Mouse (Mus musculus) stomach, embryonic 14.5 days (tissue): ENCODE data around the gene Ctf2. TPM values are rescaled to one million over a fixed set of nuclear protein-coding genes. Genes with fewer than 3 reads are reported as not detected.

Experiments used
- ATAC-seq: fragments of 200-750 bp; cut with Nextera tagmentation; 2 replicates; pipeline ENCODE4 v1.8.0; 2017; ENCODE audit warnings: low read depth, moderate TSS enrichment; ENCODE audit not compliant: insufficient number of reproducible peaks, insufficient read depth, low FRiP score
- H3K27ac ChIP-seq: fragments of 300-500 bp; sonication (generic); 2 replicates; pipeline ENCODE4 v1.5.1; 2014; ENCODE audit warnings: mild to moderate bottlenecking, low read length, moderate library complexity, mixed read lengths
- H3K27me3 ChIP-seq: fragments of 300-500 bp; sonication (generic); 2 replicates; pipeline ENCODE4 v1.6.1; 2014; ENCODE audit warnings: low read length, control low read depth, mixed read lengths; ENCODE audit not compliant: control insufficient read depth, insufficient read depth
- H3K36me3 ChIP-seq: fragments of 300-500 bp; sonication (generic); 2 replicates; pipeline ENCODE4 v1.6.1; 2014; ENCODE audit warnings: mild to moderate bottlenecking, control low read depth, low read length, moderate library complexity, mixed read lengths; ENCODE audit not compliant: control insufficient read depth, insufficient read depth
- H3K4me1 ChIP-seq: fragments of 300-500 bp; sonication (generic); 2 replicates; pipeline ENCODE4 v1.6.1; 2014; ENCODE audit warnings: low read length, control low read depth, mixed read lengths; ENCODE audit not compliant: control insufficient read depth, insufficient read depth
- H3K4me2 ChIP-seq: fragments of 300-500 bp; sonication (generic); replicated peaks from 2 replicates; pipeline ENCODE4 v1.6.1; 2014; ENCODE audit warnings: low read depth, low read length, control low read depth
- H3K4me3 ChIP-seq: fragments of 300-500 bp; sonication (generic); 2 replicates; pipeline ENCODE4 v1.5.1; 2014; ENCODE audit warnings: low read depth, low read length, control low read depth
- H3K9ac ChIP-seq: fragments of 300-500 bp; sonication (generic); replicated peaks from 2 replicates; pipeline ENCODE4 v1.6.1; 2014; ENCODE audit warnings: low read depth, mild to moderate bottlenecking, control low read depth, low read length, moderate library complexity, mixed read lengths
- H3K9me3 ChIP-seq: fragments of 300-500 bp; sonication (generic); 2 replicates; pipeline ENCODE4 v1.6.1; 2016; ENCODE audit warnings: low read depth, low read length, control low read depth; ENCODE audit not compliant: control insufficient read depth
- WGBS: fragments of 180-500 bp; shearing (Covaris S2); extraction: QIAGEN DNeasy Blood & Tissue Kit; methylation state at CpG from one replicate; pipeline ENCODE4 v1.1.7; 2014; 5-methylcytosine and 5-hydroxymethylcytosine counted together
- polyA plus RNA-seq: library from polyadenylated mRNA; unstranded; fragments of >200 nt; fragmentation: Nextera tagmentation; extraction: Ambion mirVana; gene quantifications from 2 replicates; pipeline ENCODE4 v1.2.1, GENCODE M21; 2014

The Ctf2 gene
- polyA plus RNA-seq, 1 experiment from 2014 or later, result 0.32 TPM

DNA sequence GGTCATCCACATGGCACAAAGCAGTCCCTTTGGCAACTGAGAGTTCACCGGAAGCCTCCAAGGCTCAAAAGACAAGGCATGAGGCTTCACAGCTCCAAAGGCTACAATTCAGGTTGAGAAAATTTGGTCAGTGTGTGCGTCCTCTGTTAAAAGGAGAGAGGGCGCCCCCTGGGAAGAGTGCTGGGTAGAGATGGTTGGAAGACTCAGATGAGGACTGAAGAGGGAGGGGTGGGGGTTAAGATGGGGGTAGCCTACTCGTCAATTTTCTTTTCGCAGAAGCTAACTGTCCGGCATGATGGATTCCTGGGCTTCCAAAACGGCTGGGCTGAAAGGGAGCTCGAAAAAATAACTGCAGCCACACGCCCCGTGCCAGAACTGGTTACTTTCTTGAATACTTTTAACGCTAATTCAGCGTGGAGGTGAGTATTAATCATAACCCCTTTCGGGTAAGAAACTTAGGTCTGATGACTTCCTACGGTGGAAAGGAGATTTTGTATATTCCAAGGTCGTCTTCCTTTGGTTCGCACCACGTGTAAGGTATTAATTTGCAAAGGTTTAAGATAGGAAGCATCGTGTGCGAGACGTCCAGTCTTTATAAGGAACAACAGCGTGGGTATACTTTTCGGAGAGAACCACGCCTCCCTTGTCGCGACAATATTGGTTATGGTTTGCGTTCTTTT, 12.5 kb upstream of the Ctf2 start, which contains the start of gene Fbxl19:
TSS of gene Fbxl19 (plus strand) at position 178 of the 680 bp plus-strand sequence.
- Histone ChIP-seq H3K9ac (peak within 1 kb of the TSS; percentile 78), H3K36me3 (peaks cover 13% of the 10 kb centered on the region), H3K4me3 (peak within 1 kb of the TSS; percentile 76), H3K4me1 (peaks cover 11% of the 10 kb centered on the region; the same call in 1 of the 2 replicates), H3K9me3 (no peaks in the 10 kb centered on the region), H3K4me2 (peak within 1 kb of the TSS; percentile 46), H3K27me3 (no peaks in the 10 kb centered on the region), H3K27ac (peak within 1 kb of the TSS; percentile 93)
- under 1% methylated on average over 26 of the region's 26 CpGs for WGBS
- ATAC-seq, result no peak

DNA sequence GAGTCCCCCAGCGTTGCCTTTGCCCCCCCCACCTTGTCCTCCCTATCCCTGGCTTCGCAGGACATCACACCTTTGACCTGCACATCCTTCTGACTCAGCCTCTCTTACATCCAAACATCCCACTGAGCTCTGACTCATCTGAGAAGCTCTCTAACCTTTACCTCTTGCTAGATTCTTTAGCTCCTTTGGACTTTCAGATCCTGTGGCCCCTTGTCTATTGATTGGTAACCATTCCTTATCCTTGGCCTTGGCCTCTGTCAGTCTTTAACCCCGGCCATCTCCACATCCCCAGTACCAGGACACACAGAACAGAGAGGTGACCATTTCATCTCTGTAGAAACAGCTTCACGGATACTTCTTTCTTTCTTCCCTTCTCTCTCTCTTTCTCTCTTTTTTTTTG, 1.8 kb downstream of the Ctf2 start:
- no peaks in the 10 kb centered on the region for H3K36me3 ChIP-seq
- H3K4me3 ChIP-seq, result no peak overlapping the region
- 66% methylated on average over 4 of the region's 4 CpGs for WGBS
- H3K4me1 ChIP-seq, result no peaks in the 10 kb centered on the region
- H3K9me3 ChIP-seq, result no peaks in the 10 kb centered on the region
- H3K9ac ChIP-seq, result no peak overlapping the region
- no peaks in the 10 kb centered on the region for H3K27me3 ChIP-seq
- no peak for ATAC-seq
- no peak overlapping the region for H3K4me2 ChIP-seq
- H3K27ac ChIP-seq, result no peak overlapping the region

DNA sequence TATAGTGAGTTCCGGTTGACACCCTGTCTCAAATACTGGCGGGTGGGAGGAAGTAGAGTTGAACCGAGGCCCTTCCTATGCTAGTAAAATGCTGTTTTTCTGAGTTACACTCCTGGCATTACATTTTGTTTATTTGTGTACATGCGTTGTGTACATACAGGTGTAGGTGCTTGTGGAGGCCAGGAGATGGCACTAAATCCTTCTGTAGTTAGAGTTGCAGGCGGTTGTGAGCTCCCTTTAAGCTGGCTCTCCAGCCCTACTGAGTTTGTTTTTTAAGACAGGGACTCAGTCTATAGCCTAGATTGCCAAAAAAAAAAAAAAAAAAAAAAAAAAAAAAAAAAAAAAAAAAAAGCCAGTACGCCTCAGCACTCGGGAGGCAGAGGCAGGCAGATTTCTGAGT, 4.1 kb downstream of the Ctf2 start:
- no peak for ATAC-seq
- H3K9me3 ChIP-seq, result no peaks in the 10 kb centered on the region
- no peaks in the 10 kb centered on the region for H3K36me3 ChIP-seq
- no peak overlapping the region for H3K27ac ChIP-seq
- H3K27me3 ChIP-seq, result no peaks in the 10 kb centered on the region
- no peaks in the 10 kb centered on the region for H3K4me1 ChIP-seq
- no peak overlapping the region for H3K9ac ChIP-seq
- H3K4me2 ChIP-seq, result no peak overlapping the region
- no peak overlapping the region for H3K4me3 ChIP-seq
- 84% methylated on average over 7 of the region's 7 CpGs for WGBS

DNA sequence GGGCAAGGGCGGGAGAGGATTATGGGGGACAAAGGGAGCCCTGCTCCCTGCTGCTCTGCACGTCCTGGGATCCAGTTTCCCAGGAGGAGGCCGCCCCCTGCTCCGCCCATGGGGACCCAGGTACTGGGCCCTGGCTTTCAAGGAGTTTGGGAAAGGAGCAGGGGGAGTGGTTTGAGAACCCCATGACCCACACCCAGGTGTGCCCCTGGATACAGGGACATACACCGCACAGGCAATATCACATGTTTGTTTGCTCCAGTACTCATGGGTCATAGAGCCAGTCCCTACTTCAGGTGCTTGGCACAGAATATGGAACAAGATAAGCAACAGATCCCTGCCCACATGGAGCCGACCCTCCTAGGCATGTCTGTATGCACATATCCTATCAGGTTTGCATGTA, 6.0 kb downstream of the Ctf2 start:
- Histone ChIP-seq H3K9me3 (no peaks in the 10 kb centered on the region), H3K27ac (no peak overlapping the region), H3K9ac (no peak overlapping the region), H3K4me3 (no peak overlapping the region), H3K36me3 (no peaks in the 10 kb centered on the region), H3K27me3 (no peaks in the 10 kb centered on the region), H3K4me2 (no peak overlapping the region), H3K4me1 (no peaks in the 10 kb centered on the region)
- no peak for ATAC-seq
- 60% methylated on average over 6 of the region's 6 CpGs for WGBS

DNA sequence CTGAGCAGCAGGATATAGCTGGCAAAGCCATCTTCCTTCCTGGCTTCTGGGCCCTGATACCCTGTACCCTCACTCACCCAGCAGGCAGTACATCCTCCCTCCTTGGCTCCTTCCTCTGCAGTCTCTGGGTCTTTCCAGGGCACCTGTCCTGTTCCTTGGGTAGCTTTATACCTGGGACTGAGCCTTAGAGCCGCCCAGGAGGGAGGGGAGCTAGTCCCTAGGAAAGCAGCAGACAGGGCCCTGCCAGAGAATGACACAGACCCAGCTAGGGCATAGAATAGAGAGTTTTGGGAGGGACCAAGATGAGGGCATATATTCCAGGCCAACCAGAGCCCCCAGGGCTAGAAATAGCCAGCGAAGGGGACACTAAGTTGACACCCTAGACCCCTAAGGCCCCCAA, 6.5 kb downstream of the Ctf2 start:
- H3K27ac ChIP-seq, result no peak overlapping the region
- no peaks in the 10 kb centered on the region for H3K27me3 ChIP-seq
- no peak overlapping the region for H3K4me3 ChIP-seq
- ATAC-seq, result no peak
- no peak overlapping the region for H3K9ac ChIP-seq
- no peaks in the 10 kb centered on the region for H3K4me1 ChIP-seq
- no peaks in the 10 kb centered on the region for H3K36me3 ChIP-seq
- no peak overlapping the region for H3K4me2 ChIP-seq
- 54% methylated on average over 2 of the region's 2 CpGs for WGBS
- H3K9me3 ChIP-seq, result no peaks in the 10 kb centered on the region

DNA sequence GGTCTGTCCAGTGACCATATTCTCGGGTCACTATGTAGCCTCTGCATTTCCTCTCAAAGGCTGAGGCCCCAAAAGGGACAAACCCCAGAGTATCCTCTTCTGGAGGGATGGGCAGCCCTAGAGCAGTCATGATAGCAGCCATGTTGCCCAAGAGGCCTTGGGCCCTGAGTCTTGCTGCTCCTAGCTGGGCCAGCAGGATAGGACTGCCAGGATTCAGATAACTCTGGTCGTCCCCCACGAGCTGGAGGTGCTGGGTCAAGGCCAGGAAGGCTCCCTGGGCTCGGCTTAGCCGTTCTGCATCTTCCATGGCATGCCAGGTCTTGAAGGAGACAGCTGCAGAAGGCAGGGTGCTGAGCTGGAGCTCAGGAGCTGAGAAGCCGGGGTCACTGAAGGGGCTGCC, 12.7 kb downstream of the Ctf2 start:
- Histone ChIP-seq H3K27me3 (no peaks in the 10 kb centered on the region), H3K9ac (no peak overlapping the region), H3K4me2 (no peak overlapping the region), H3K27ac (no peak overlapping the region), H3K4me1 (no peaks in the 10 kb centered on the region), H3K9me3 (no peaks in the 10 kb centered on the region), H3K36me3 (no peaks in the 10 kb centered on the region), H3K4me3 (no peak overlapping the region)
- ATAC-seq, result no peak
- 89% methylated on average over 6 of the region's 6 CpGs for WGBS

DNA sequence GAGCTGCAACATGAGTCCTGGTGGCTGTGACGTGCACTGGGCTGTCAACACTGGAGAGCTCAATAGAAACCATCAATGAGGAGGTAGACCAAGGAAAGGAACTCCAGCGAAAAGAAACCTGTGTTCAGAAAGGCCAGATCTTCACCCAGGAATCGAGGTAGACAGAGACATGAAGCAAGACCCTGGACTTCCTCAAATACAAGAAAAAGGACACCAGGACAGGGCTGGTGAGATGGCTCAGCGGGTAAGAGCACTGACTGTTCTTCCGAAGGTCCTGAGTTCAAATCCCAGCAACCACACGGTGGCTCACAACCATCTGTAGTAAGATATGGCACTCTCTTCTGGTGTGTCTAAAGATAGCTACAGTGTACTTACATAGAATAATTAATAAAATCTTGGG, 13.6 kb downstream of the Ctf2 start:
- H3K27me3 ChIP-seq, result no peaks in the 10 kb centered on the region
- no peaks in the 10 kb centered on the region for H3K4me1 ChIP-seq
- no peaks in the 10 kb centered on the region for H3K36me3 ChIP-seq
- WGBS, result 90% methylated on average over 6 of the region's 6 CpGs
- H3K9ac ChIP-seq, result no peak overlapping the region
- ATAC-seq, result no peak
- no peak overlapping the region for H3K4me2 ChIP-seq
- no peaks in the 10 kb centered on the region for H3K9me3 ChIP-seq
- H3K27ac ChIP-seq, result no peak overlapping the region
- no peak overlapping the region for H3K4me3 ChIP-seq

DNA sequence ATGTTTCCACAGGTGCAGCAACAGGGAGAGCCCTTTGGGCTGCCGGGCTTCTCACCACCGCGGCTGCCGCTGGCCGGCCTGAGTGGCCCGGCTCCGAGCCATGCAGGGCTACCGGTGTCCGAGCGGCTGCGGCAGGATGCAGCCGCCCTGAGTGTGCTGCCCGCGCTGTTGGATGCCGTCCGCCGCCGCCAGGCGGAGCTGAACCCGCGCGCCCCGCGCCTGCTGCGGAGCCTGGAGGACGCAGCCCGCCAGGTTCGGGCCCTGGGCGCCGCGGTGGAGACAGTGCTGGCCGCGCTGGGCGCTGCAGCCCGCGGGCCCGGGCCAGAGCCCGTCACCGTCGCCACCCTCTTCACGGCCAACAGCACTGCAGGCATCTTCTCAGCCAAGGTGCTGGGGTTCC, 15.0 kb downstream of the Ctf2 start:
- Histone ChIP-seq H3K4me1 (peaks cover 4% of the 10 kb centered on the region; the same call in 1 of the 2 replicates), H3K36me3 (no peaks in the 10 kb centered on the region), H3K4me3 (peak overlapping the region; percentile 18), H3K9ac (peak overlapping the region; percentile 8; the same call in 1 of the 2 replicates), H3K9me3 (no peaks in the 10 kb centered on the region), H3K27ac (no peak overlapping the region), H3K4me2 (peak overlapping the region; percentile 47), H3K27me3 (no peaks in the 10 kb centered on the region)
- ATAC-seq, result peak; percentile 8; the same call in 1 of the 2 replicates
- WGBS, result 2% methylated on average over 35 of the region's 41 CpGs

DNA sequence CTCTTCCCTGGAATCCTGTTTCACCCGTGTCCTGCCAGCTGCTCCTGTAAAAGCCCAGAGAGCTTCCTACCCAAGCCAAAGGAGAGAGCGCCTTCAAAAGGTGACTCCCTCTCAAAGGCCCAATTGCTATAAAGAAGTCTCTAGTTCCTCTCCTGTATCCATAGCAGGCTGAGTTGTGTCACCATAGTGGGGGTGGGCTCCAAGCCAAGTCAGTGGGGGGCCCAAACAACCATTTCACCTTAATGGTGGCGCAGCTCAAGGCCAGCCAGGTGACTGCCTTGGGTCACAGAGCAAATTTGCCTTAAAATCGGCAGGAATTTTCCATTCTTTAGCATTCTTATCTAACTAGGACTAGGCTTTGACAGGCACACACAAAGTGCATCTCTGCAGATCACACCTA, 17.1 kb downstream of the Ctf2 start:
- H3K27ac ChIP-seq, result no peak overlapping the region
- no peaks in the 10 kb centered on the region for H3K9me3 ChIP-seq
- 84% methylated on average over 4 of the region's 4 CpGs for WGBS
- peaks cover 11% of the 10 kb centered on the region; the same call in 1 of the 2 replicates for H3K4me1 ChIP-seq
- ATAC-seq, result no peak
- no peak overlapping the region for H3K4me2 ChIP-seq
- H3K4me3 ChIP-seq, result no peak overlapping the region
- no peaks in the 10 kb centered on the region for H3K36me3 ChIP-seq
- no peaks in the 10 kb centered on the region for H3K27me3 ChIP-seq
- H3K9ac ChIP-seq, result no peak overlapping the region
